In the genomic region with DNA sequence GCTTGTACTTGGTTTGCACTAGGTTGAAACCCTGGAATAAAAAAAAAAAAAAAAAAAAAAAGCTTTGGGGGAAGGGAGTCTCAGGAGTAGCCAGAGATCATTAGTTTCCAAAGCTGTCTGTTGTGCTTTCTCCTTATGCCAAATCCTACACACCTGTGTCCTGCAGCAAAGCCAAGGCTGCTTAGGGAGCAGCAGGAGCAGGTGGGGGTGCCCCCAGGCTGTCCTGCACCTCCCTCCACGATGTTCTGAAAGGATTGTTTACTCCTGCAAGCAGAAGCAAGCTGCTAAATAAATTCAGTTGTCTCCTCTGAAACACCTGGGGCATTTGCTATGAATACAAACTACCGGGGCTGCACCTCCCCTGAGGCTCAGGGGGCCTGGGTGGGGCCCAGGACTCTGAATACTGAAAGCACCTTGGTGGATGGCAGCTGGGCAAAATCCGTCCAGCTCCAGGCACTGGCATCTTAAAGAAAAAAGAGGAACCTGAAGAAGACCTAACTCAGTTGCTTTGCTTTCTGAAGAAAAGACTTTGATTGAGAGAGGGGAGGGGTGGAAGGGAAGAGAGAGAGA, we compare ENCODE assay signal across 10 mouse cellular contexts.
DNase-seq lines count a peak whose midpoint lies in the region; ATAC-seq and TF ChIP-seq lines count a peak whose summit lies in the region.
"Had no signal": no experiment of that assay in that cellular context is flagged by ENCODE, and none has a peak within 500 bp of the region (broad histone marks: within the 10 kb centered on the region; RNA-seq: fewer than 3 reads in every experiment).

No protein-coding gene starts in this region.

- H3K27me3 ChIP-seq in hindbrain, embryonic 10.5 days (ENCODE audit: insufficient read depth, poor library complexity, severe bottlenecking), result no peaks in the 10 kb centered on the region
- H3K27me3 ChIP-seq in stomach, postnatal 0 days (ENCODE audit: control insufficient read depth, insufficient read depth, low read length), result no peaks in the 10 kb centered on the region
- H3K27me3 ChIP-seq: limb, embryonic 15.5 days had no signal

- peak; percentile 2 for DNase-seq in embryo, embryonic 9.5 days (ENCODE audit: extremely low spot score)
- no peak for DNase-seq in embryo, embryonic 10.5 days (ENCODE audit: low spot score)
- DNase-seq in cerebellum, adult 9-10 months, result peak; percentile 62
- DNase-seq in hindbrain, embryonic 10.5 days (ENCODE audit: low spot score), result peak; percentile 12
- peak; percentile 31 for DNase-seq in neural tube, embryonic 10.5 days (ENCODE audit: extremely low spot score, low spot score)
- no peak for DNase-seq in kidney, postnatal 10 days
- no peak for DNase-seq in stomach, postnatal 0 days (ENCODE audit: low spot score)
- DNase-seq: lung, postnatal 36 days had no signal

- 12% methylated on average over 3 of the region's 3 CpGs for WGBS in hindbrain, embryonic 10.5 days
- WGBS in stomach, postnatal 0 days, result 18% methylated on average over 3 of the region's 3 CpGs

- peaks cover 7% of the 10 kb centered on the region; the same call in 1 of the 2 replicates for H3K9me3 ChIP-seq in hindbrain, embryonic 10.5 days
- no peaks in the 10 kb centered on the region for H3K9me3 ChIP-seq in stomach, postnatal 0 days (ENCODE audit: control insufficient read depth, low read length)
- H3K9me3 ChIP-seq: limb, embryonic 15.5 days had no signal

- no peak for TF ChIP-seq EP300 in stomach, postnatal 0 days (optimal IDR thresholded peaks at IDR 0.05)

- H3K9ac ChIP-seq in stomach, postnatal 0 days (ENCODE audit: low read length), result no peak overlapping the region
- H3K9ac ChIP-seq: limb, embryonic 15.5 days had no signal

- TF ChIP-seq CTCF in stomach, postnatal 0 days (IDR thresholded peaks at IDR 0.05; ENCODE audit: low read depth), result no peak

- H3K27ac ChIP-seq in hindbrain, embryonic 10.5 days, result peak overlapping the region; percentile 90
- H3K27ac ChIP-seq in stomach, postnatal 0 days (replicated peaks), result no peak overlapping the region

- peaks cover 41% of the 10 kb centered on the region for H3K4me1 ChIP-seq in hindbrain, embryonic 10.5 days (replicated peaks)
- H3K4me1 ChIP-seq in stomach, postnatal 0 days (replicated peaks; ENCODE audit: control insufficient read depth, insufficient read depth), result no peaks in the 10 kb centered on the region

- H3K4me3 ChIP-seq in hindbrain, embryonic 10.5 days, result no peak overlapping the region
- no peak overlapping the region for H3K4me3 ChIP-seq in stomach, postnatal 0 days (ENCODE audit: low read depth, low read length)
- H3K4me3 ChIP-seq: limb, embryonic 15.5 days had no signal

- no peak overlapping the region for H3K4me2 ChIP-seq in stomach, postnatal 0 days (replicated peaks; ENCODE audit: low read depth)
- H3K4me2 ChIP-seq: limb, embryonic 15.5 days had no signal

- H3K36me3 ChIP-seq in hindbrain, embryonic 10.5 days, result no peaks in the 10 kb centered on the region
- no peaks in the 10 kb centered on the region for H3K36me3 ChIP-seq in stomach, postnatal 0 days (ENCODE audit: control insufficient read depth, insufficient read depth, low read length)
- H3K36me3 ChIP-seq: limb, embryonic 15.5 days had no signal

- ATAC-seq in frontal cortex, adult (ENCODE audit: low TSS enrichment), result no peak
- ATAC-seq in stomach, postnatal 0 days (ENCODE audit: low FRiP score, low TSS enrichment), result no peak

Comparison
In these comparisons a context has a peak if more than half of its experiments do, and no peak if none do; other contexts are left out.
1. DNase-seq: peak in embryo, embryonic 9.5 days (single experiment), cerebellum, adult 9-10 months (single experiment), hindbrain, embryonic 10.5 days (single experiment) and neural tube, embryonic 10.5 days (single experiment); none in embryo, embryonic 10.5 days (single experiment), kidney, postnatal 10 days (single experiment) and stomach, postnatal 0 days (single experiment).